Mouse (Mus musculus): Measurements from ENCODE around the gene Selenov.

GRCm38 (mm10) chr7:28338108-28338998 lies 47.4 kb upstream of the Selenov start, which contains the start of gene Supt5:
- no peak for TF ChIP-seq POLR2A (IDR thresholded peaks at IDR 0.05; ENCODE audit: borderline replicate concordance, low read depth, low read length)
- no peak for TF ChIP-seq CTCF (IDR thresholded peaks at IDR 0.05; ENCODE audit: low read depth, low read length)

All from bone marrow macrophage, adult 2 months (primary cell).